Mouse (Mus musculus): ENCODE measurements around the gene Fam20a. TPM values are rescaled to one million over a fixed set of nuclear protein-coding genes. Genes with fewer than 3 reads are reported as not detected.

The Fam20a gene
- total RNA-seq, 2 experiments from 2014 or later = 14.7 to 17.8 TPM

DNA sequence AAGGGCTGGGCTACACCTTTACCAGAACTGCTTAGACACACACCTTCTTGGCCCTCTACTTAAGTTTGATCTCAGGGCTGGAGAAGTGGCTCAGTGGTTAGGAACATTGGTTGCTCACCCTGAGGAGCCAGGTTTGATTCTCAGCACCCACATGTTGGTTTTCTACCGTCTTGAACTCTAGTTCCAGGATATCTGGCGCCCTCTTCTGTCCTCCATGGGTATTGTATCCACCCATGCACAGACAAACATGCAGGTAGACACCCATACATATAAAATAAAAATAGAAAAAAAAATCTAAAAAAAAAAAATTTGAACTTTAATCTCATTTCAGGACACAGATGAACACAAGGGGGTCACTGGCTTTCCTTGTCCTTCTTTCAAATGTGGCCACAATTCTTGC, 22.3 kb downstream of the Fam20a start:
- H3K4me3 ChIP-seq = no peak overlapping the region
- DNase-seq (ENCODE audit: extremely low spot score in 1 of 2, low spot score in 2 of 2) = no peak
- TF ChIP-seq CTCF (IDR thresholded peaks at IDR 0.05) = peak; percentile 25
- intact Hi-C loops (cut with DNase I) = no loop called here
- no peak overlapping the region for H3K27ac ChIP-seq

GRCm38 (mm10) chr11:109698740-109699139, 23.3 kb downstream of the Fam20a start:
- no peak for DNase-seq (ENCODE audit: extremely low spot score in 1 of 2, low spot score in 2 of 2)
- TF ChIP-seq CTCF (IDR thresholded peaks at IDR 0.05) = no peak
- intact Hi-C loops (cut with DNase I) = no loop called here
- Histone ChIP-seq H3K4me3 (no peak overlapping the region), H3K27ac (no peak overlapping the region)

- H3K27ac ChIP-seq = no peak overlapping the region
- no peak overlapping the region for H3K4me3 ChIP-seq
- no peak for DNase-seq (ENCODE audit: extremely low spot score in 1 of 2, low spot score in 2 of 2)
- intact Hi-C loops (cut with DNase I) = no loop called here
- no peak for TF ChIP-seq CTCF (IDR thresholded peaks at IDR 0.05)
Observed at GRCm38 (mm10) chr11:109697089-109697643, 24.9 kb downstream of the Fam20a start.

GRCm38 (mm10) chr11:109696519-109696918, 25.6 kb downstream of the Fam20a start:
- intact Hi-C loops (cut with DNase I) = no loop called here

DNA sequence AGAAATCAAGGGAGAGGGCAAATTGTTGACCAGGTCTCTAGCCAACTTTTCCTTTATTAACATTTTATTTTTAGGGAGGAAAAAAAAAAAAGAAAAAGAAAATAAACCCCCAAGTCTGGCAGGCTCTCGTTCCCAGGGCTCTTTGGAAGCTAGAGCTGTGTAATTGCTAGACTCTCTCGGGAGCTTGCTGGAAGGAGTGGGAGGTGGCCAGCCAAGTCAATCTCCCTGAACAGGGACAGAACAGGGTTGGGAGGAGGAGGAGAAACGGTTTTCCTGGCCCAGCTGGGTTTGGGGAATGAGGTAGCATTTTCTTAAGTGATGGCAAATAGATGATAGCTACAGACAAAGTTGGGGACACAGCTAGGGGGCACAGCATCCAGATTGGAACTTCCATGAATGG, 29.3 kb downstream of the Fam20a start:
- Histone ChIP-seq H3K27ac (peak overlapping the region; percentile 24; the same call in 1 of the 2 replicates), H3K4me3 (no peak overlapping the region)
- no peak for DNase-seq (ENCODE audit: extremely low spot score in 1 of 2, low spot score in 2 of 2)
- TF ChIP-seq CTCF (IDR thresholded peaks at IDR 0.05) = no peak
- intact Hi-C loops (cut with DNase I) = no loop called here

More at GRCm38 (mm10) chr11:109696519-109696918, 25.6 kb downstream of the Fam20a start:
- DNase-seq (ENCODE audit: extremely low spot score in 1 of 2, low spot score in 2 of 2) = no peak
- TF ChIP-seq CTCF (IDR thresholded peaks at IDR 0.05) = no peak
- Histone ChIP-seq H3K27ac (no peak overlapping the region), H3K4me3 (no peak overlapping the region)

- intact Hi-C loops (cut with DNase I) = no loop called here
- TF ChIP-seq CTCF (IDR thresholded peaks at IDR 0.05) = no peak
- no peak overlapping the region for H3K4me3 ChIP-seq
- no peak for DNase-seq (ENCODE audit: extremely low spot score in 1 of 2, low spot score in 2 of 2)
- H3K27ac ChIP-seq = no peak overlapping the region
Observed at GRCm38 (mm10) chr11:109689539-109689938, 32.5 kb downstream of the Fam20a start.

GRCm38 (mm10) chr11:109682221-109682620, 39.9 kb downstream of the Fam20a start:
- H3K27ac ChIP-seq = no peak overlapping the region
- DNase-seq (ENCODE audit: extremely low spot score in 1 of 2, low spot score in 2 of 2) = no peak
- no peak overlapping the region for H3K4me3 ChIP-seq
- TF ChIP-seq CTCF (IDR thresholded peaks at IDR 0.05) = no peak
- intact Hi-C loops (cut with DNase I) = no loop called here

DNA sequence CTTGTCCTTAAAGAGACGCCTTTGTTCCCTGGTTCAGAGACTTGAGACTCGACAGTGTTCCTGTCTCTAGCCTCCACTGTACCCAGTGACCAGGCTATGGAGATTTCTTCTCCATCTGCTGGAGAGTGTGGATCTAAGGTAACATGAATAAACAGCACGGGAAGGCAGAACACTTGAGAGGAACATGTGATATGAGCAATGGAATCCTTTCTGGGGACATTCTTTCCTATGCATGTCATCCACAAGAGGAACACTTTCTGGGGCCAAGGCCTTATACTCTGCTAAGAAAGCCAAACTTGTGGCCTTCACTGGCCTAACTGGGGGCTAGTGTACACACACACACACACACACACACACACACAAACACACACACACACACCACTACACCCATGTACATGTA, 40.5 kb downstream of the Fam20a start:
- TF ChIP-seq CTCF (IDR thresholded peaks at IDR 0.05) = no peak
- Histone ChIP-seq H3K4me3 (no peak overlapping the region), H3K27ac (no peak overlapping the region)
- intact Hi-C loops (cut with DNase I) = no loop called here
- no peak for DNase-seq (ENCODE audit: extremely low spot score in 1 of 2, low spot score in 2 of 2)

GRCm38 (mm10) chr11:109680934-109681333, 41.1 kb downstream of the Fam20a start:
- intact Hi-C loops (cut with DNase I) = no loop called here
- H3K4me3 ChIP-seq = no peak overlapping the region
- no peak for DNase-seq (ENCODE audit: extremely low spot score in 1 of 2, low spot score in 2 of 2)
- TF ChIP-seq CTCF (IDR thresholded peaks at IDR 0.05) = no peak
- H3K27ac ChIP-seq = no peak overlapping the region

DNA sequence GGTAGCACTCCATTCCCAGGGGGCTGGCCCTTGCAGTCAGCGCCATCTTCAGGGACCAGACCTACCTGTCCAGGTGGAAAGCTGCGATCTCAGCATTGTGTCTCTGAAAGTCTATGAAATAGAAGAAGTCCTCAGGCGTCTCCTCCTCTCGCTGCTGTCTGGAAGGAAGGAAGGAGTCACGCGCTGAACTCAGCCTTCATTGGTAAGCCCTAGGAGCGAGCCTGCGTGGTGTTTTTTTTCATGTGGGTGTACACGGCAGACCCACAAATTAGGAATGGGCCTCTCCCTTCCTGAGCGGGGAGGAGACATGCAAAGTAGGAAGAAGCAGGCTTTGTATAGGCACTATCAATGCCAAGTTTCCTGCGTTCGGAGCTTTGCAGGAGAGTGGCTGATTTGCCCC, 43.8 kb downstream of the Fam20a start:
- DNase-seq (ENCODE audit: extremely low spot score in 1 of 2, low spot score in 2 of 2) = no peak
- intact Hi-C loops (cut with DNase I) = no loop called here
- no peak for TF ChIP-seq CTCF (IDR thresholded peaks at IDR 0.05)
- no peak overlapping the region for H3K27ac ChIP-seq
- H3K4me3 ChIP-seq = no peak overlapping the region

DNA sequence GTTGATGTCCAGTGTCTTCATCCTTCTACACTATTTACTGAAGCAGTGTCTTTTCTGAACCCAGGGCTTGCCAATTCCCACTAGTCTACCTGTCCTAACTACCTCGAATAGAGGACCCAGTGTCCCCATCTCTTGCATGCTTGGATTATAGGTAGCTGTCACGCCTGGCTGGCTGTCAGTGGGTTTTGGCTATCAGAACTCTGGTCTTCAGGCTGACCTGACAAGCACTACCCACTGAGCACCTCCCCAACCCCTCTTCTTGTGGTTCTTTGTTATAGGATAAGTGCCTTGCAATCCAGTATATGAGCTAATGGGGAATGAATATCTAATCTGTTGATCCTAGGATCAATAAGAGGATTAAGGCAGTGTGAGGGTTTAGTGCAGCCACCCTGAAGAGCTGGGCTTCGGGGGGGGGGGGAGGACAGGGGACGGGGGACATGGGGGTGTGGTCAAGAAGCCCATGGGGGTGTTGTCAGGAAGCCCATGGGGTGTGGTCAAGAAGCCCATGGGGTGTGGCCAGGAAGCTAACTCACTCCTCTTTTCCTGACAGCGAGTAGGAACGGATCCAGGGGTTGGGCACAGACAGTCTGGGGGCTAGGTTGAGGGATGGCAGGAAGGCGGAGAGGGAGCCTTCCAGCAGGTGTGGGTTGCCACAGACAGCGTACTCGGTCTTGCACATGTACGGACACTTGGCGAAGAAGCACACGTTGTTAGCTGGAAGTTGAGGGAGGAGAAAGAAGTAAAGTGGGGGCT, 45.3 kb downstream of the Fam20a start:
- Histone ChIP-seq H3K4me3 (no peak overlapping the region), H3K27ac (no peak overlapping the region)
- DNase-seq (ENCODE audit: extremely low spot score in 1 of 2, low spot score in 2 of 2) = no peak
- intact Hi-C loops (cut with DNase I) = no loop called here
- no peak for TF ChIP-seq CTCF (IDR thresholded peaks at IDR 0.05)

DNA sequence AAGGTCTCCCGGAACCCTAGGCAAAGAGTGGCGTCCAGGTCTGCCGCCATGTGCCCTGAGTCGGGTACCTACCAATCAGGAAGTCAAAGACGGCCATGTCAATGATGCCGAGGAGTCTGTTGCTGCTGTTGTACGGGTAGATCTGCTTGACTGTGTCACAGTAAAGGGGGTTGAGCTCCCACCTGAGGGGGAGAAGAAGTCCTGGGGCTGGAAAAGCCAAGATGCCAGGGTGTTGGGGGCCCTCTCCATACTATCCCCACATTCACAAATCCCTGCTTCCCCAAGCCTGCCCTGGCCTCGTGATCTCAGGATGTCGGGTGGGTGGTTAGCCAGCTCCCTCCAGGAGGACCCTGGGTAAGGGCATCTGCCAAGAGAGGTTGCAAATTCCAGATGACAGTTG, 46.3 kb downstream of the Fam20a start:
- intact Hi-C loops (cut with DNase I) = no loop called here
- H3K4me3 ChIP-seq = no peak overlapping the region
- H3K27ac ChIP-seq = no peak overlapping the region
- TF ChIP-seq CTCF (IDR thresholded peaks at IDR 0.05) = no peak
- DNase-seq (ENCODE audit: extremely low spot score in 1 of 2, low spot score in 2 of 2) = no peak

GRCm38 (mm10) chr11:109675208-109675607, 46.9 kb downstream of the Fam20a start:
- no peak overlapping the region for H3K27ac ChIP-seq
- no peak overlapping the region for H3K4me3 ChIP-seq
- DNase-seq (ENCODE audit: extremely low spot score in 1 of 2, low spot score in 2 of 2) = no peak
- intact Hi-C loops (cut with DNase I) = no loop called here
- TF ChIP-seq CTCF (IDR thresholded peaks at IDR 0.05) = no peak

Measured in left cerebral cortex, adult 2 months (tissue).